Mouse (Mus musculus): ENCODE measurements at regions not wholly inside any gene's neighbourhood (a gene's known extent, or its start where the extent isn't known, plus 50 kb on each side); places are given as distances from the start of the nearest gene placed in this dataset.

GRCm38 (mm10) chr10:8018229-8019026 lies 62.4 kb upstream of the Tab2 start:
- DNase-seq, result no peak

GRCm38 (mm10) chr10:8016741-8017140 lies 60.7 kb upstream of the Tab2 start:
- no peak for DNase-seq

DNA sequence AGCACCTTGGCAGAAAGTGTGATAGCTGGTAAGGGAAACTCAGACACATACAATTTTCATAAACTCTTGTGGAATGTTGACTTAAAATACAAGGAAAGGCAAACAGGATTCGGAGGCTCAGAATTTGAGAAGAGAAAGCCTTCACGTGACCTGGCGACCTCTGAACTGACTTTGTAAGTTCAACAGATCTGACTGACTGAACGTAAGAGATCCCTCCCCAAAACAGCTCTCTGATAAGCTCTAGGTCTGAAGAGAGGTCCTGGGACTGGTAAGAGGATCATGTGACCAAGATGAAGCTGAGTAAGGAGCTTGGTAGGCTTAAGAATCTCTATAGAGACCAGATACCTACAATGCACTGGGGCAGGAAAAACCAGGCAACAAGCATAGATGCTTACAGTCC lies 55.7 kb upstream of the Tab2 start:
- no peak for DNase-seq

DNA sequence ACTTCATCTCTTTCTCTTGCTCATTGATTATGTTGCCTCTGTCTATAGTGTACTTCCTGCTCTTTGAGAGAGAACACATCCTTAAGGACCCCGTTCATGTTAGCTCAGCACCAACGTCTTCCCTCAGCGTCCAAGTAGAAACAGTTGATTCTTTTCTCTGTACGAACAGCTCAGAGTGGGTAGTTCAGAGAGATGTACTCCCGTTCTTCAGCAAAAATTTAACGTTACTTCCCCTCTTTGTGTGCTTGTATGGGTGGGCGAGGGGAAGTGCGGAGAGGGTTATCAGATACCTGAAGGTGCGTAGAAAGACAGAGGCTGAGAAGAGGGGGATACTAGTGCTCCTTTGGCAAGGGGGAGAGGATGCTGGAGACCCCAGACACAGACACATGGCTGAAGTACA lies 55.1 kb upstream of the Tab2 start:
- no peak for DNase-seq

GRCm38 (mm10) chr10:8009855-8010254 lies 53.8 kb upstream of the Tab2 start:
- no peak for DNase-seq

- no peak for DNase-seq
Observed at GRCm38 (mm10) chr10:8007990-8008368, 51.9 kb upstream of the Tab2 start.

- DNase-seq, result no peak
Observed at GRCm38 (mm10) chr10:8007286-8007989, 51.4 kb upstream of the Tab2 start.

Data from right cerebral cortex, adult 18-20 months (tissue).